Mouse (Mus musculus): ENCODE measurements around the gene Cmbl.

GRCm38 (mm10) chr15:31537706-31538105, 27.5 kb upstream of the Cmbl start:
- no peak for TF ChIP-seq CTCF (IDR thresholded peaks at IDR 0.05; ENCODE audit: borderline replicate concordance, insufficient read depth, low read depth, low read length)
- TF ChIP-seq POLR2A (IDR thresholded peaks at IDR 0.05; ENCODE audit: borderline replicate concordance, insufficient read depth, low read length) = no peak

Measured in cerebellum, adult 2 months (tissue).